Mouse (Mus musculus) heart, embryonic 16.5 days (tissue): ENCODE results near the gene Pdgfd. TPM values are rescaled to one million over a fixed set of nuclear protein-coding genes. Genes with fewer than 3 reads are reported as not detected.

Experiments used
- ATAC-seq: fragments of 200-750 bp; cut with Nextera tagmentation; replicated peaks from 2 replicates; pipeline ENCODE4 v1.8.0; 2017; ENCODE audit warnings: moderate number of reproducible peaks; ENCODE audit not compliant: insufficient read depth, low FRiP score; ENCODE audit errors: extremely low read depth
- H3K27ac ChIP-seq: fragments of 300-500 bp; sonication (generic); 2 replicates; pipeline ENCODE4 v1.5.1; 2014; ENCODE audit warnings: mild to moderate bottlenecking, low read length, control low read depth, moderate library complexity
- H3K27me3 ChIP-seq: fragments of 300-500 bp; sonication (generic); 2 replicates; pipeline ENCODE4 v1.6.1; 2014; ENCODE audit warnings: low read length, mixed read lengths; ENCODE audit not compliant: control insufficient read depth, insufficient read depth
- H3K36me3 ChIP-seq: fragments of 300-500 bp; sonication (generic); 2 replicates; pipeline ENCODE4 v1.6.1; 2014; ENCODE audit not compliant: control insufficient read depth, insufficient read depth
- H3K4me1 ChIP-seq: fragments of 300-500 bp; sonication (generic); 2 replicates; pipeline ENCODE4 v1.6.1; 2014; ENCODE audit warnings: low read length, mixed read lengths; ENCODE audit not compliant: control insufficient read depth, insufficient read depth
- H3K4me2 ChIP-seq: fragments of 300-500 bp; sonication (generic); 2 replicates; pipeline ENCODE4 v1.6.1; 2014; ENCODE audit warnings: low read depth, mild to moderate bottlenecking, control low read depth, low read length
- H3K4me3 ChIP-seq: fragments of 300-500 bp; sonication (generic); 2 replicates; pipeline ENCODE4 v1.5.1; 2014; ENCODE audit warnings: mild to moderate bottlenecking, control low read depth, low read length
- H3K9ac ChIP-seq: fragments of 300-500 bp; sonication (generic); 2 replicates; pipeline ENCODE4 v1.6.1; 2014; ENCODE audit warnings: low read length, control low read depth
- H3K9me3 ChIP-seq: fragments of 300-500 bp; sonication (generic); replicated peaks from 2 replicates; pipeline ENCODE4 v1.6.1; 2016; ENCODE audit warnings: low read length; ENCODE audit not compliant: control insufficient read depth
- WGBS: fragments of 180-500 bp; shearing (Covaris S2); extraction: QIAGEN DNeasy Blood & Tissue Kit; methylation state at CpG from one replicate; pipeline ENCODE4 v1.1.7; 2014; 5-methylcytosine and 5-hydroxymethylcytosine counted together
- polyA plus RNA-seq: library from polyadenylated mRNA; unstranded; fragments of >200 nt; fragmentation: Nextera tagmentation; extraction: Ambion mirVana; gene quantifications from 2 replicates; pipeline ENCODE4 v1.2.1, GENCODE M21; 2015

Pdgfd gene
- polyA plus RNA-seq, 1 experiment from 2014 or later, result 8.0 TPM

DNA sequence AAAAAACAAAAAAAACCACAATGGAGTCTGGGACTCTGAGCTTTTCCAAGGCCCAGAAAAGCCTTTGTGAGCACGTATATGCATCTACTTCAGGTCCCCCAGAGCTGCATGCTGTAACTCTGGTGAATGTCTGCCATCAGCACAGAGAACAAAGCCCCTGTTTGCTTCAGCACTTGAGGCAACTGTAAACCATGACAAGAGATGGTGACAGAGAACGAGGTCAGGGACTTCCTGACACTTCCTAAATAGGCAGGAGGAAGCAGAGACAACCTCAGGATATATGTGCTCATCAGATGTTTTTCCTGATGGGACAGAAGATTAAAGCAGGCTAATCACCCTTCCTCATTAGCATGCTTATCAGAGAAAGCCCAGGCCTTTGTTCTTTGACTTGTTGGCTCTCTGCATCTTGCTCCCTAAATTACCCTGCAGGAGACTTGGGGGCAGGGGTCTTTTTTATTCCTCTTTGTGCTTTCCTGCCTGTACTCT lies 120.9 kb downstream of the Pdgfd start:
- Histone ChIP-seq H3K27me3 (no peaks in the 10 kb centered on the region), H3K9me3 (no peaks in the 10 kb centered on the region), H3K4me2 (no peak overlapping the region), H3K9ac (no peak overlapping the region), H3K27ac (no peak overlapping the region), H3K36me3 (no peaks in the 10 kb centered on the region), H3K4me3 (no peak overlapping the region), H3K4me1 (peaks cover 3% of the 10 kb centered on the region; the same call in 1 of the 2 replicates)
- no peak for ATAC-seq
- 17% methylated on average over 2 of the region's 2 CpGs for WGBS

- Histone ChIP-seq H3K9ac (no peak overlapping the region), H3K36me3 (no peaks in the 10 kb centered on the region), H3K4me1 (no peaks in the 10 kb centered on the region), H3K27ac (no peak overlapping the region), H3K27me3 (no peaks in the 10 kb centered on the region), H3K4me2 (no peak overlapping the region), H3K4me3 (no peak overlapping the region), H3K9me3 (no peaks in the 10 kb centered on the region)
- WGBS, result 72% methylated on average over 2 of the region's 2 CpGs
- no peak for ATAC-seq
These were observed 130.2 kb downstream of the Pdgfd start for GRCm38 (mm10) chr9:6298547-6298946.

DNA sequence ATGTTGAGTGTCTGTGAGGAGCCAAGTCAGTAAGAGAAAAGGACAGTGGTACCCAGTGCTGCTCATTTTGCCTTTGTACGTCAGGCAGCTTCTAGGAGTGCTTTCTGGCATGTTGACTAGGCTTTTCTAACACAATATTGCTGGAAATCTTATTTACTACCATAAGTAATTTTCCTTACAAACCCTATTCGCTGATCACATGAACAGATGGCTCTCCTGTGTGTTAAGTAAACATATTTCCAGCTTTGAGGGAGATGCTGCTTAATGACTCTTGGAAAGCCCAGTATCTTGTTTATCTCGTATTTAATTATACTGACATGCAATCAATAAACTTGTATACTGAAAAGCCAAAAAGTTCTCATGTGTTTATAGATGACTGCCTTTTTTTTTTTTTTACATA lies 133.7 kb downstream of the Pdgfd start:
- ATAC-seq, result no peak
- 75% methylated on average over 3 of the region's 3 CpGs for WGBS

DNA sequence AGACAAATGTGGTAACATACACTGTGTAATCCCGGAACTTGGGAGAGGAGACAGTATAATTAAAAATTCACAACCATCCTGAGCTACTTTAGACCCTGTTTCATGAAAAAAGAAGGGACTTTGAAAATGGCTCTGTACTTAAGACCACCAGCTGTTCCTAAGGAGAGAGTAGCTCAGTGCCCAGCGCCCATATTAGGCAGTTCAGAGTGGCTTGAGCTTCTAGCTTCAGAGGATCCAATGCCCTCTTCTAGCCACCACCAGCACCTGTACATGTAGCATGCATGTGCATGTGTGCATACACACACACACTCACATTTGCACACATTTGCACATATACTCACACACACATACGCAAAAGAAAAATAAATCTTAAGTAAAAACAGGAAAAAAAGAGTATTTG lies 136.2 kb downstream of the Pdgfd start:
- H3K4me1 ChIP-seq, result no peaks in the 10 kb centered on the region
- H3K27ac ChIP-seq, result no peak overlapping the region
- H3K9me3 ChIP-seq, result no peaks in the 10 kb centered on the region
- H3K27me3 ChIP-seq, result no peaks in the 10 kb centered on the region
- H3K36me3 ChIP-seq, result no peaks in the 10 kb centered on the region
- 85% methylated on average over 3 of the region's 3 CpGs for WGBS
- no peak overlapping the region for H3K9ac ChIP-seq
- H3K4me2 ChIP-seq, result no peak overlapping the region
- ATAC-seq, result no peak
- no peak overlapping the region for H3K4me3 ChIP-seq

More for the DNA sequence above, 133.7 kb downstream of the Pdgfd start:
- Histone ChIP-seq H3K9me3 (no peaks in the 10 kb centered on the region), H3K9ac (no peak overlapping the region), H3K4me3 (no peak overlapping the region), H3K27ac (no peak overlapping the region), H3K27me3 (no peaks in the 10 kb centered on the region), H3K4me2 (no peak overlapping the region), H3K4me1 (no peaks in the 10 kb centered on the region), H3K36me3 (no peaks in the 10 kb centered on the region)

DNA sequence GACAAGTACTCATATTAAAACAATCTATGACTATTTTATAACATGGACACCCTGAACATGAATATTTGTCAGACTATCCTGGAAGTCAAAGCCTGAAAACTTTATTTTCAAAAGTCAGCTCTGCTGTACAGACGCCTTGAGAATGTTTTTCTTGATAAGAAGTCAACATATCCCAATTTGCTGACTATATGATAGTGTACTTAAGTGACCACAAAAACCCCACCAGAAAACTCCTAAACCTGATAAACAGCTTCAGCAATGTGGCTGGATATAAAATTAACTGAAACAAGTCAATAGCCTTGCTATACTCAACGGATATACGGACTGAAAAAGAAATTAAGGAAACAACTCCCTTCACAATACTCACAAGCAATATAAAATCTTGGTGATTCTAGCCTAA lies 137.5 kb downstream of the Pdgfd start:
- Histone ChIP-seq H3K9me3 (no peaks in the 10 kb centered on the region), H3K27ac (no peak overlapping the region), H3K9ac (no peak overlapping the region), H3K36me3 (no peaks in the 10 kb centered on the region), H3K4me1 (no peaks in the 10 kb centered on the region), H3K4me2 (no peak overlapping the region), H3K27me3 (no peaks in the 10 kb centered on the region), H3K4me3 (no peak overlapping the region)
- 83% methylated on average over 3 of the region's 3 CpGs for WGBS
- no peak for ATAC-seq

DNA sequence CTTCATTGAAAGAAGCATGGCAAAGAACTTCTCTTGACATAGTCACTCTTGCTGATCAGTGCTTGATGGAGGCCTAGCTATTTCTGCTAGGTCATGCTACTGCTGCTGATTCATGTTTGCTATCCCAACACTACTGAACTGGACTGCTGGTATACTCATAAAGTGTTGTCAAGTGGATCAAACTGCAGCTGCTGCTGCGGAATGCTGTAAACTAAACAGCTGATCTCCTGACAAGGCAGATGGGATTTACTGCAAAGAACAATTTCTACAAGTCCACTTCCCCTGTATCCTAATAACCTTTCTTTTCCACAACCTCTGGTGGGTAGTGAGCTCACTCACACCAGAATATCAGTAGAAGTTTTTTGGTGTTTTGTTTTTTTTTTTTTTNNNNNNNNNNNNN lies 148.7 kb downstream of the Pdgfd start:
- Histone ChIP-seq H3K4me3 (no peak overlapping the region), H3K36me3 (no peaks in the 10 kb centered on the region), H3K27ac (no peak overlapping the region), H3K4me2 (no peak overlapping the region), H3K9me3 (no peaks in the 10 kb centered on the region), H3K27me3 (no peaks in the 10 kb centered on the region), H3K9ac (no peak overlapping the region), H3K4me1 (no peaks in the 10 kb centered on the region)
- ATAC-seq, result no peak
- WGBS, result 88% methylated on average over 1 of the region's 1 CpGs

DNA sequence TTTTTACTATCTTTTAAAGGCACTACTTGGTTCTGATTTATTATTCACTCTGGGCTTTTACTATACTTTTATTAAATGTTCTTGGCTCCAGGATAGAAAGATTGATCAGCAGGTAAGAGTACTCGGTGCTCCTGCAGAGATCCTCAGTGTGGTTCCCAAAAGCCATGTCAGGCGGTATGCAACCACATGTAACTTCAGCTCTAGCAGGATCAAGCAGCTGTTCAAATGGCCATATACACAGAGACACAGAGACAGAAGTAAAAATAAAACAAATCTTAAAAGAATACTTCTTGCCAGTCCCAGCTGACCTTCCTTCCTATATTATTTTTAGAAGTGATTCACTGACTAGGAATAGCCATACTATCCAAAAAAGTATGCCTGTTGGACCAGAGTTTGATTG lies 157.0 kb downstream of the Pdgfd start:
- no peaks in the 10 kb centered on the region for H3K27me3 ChIP-seq
- WGBS, result 76% methylated on average over 2 of the region's 2 CpGs

GRCm38 (mm10) chr9:6333499-6333898 lies 165.1 kb downstream of the Pdgfd start:
- 65% methylated on average over 1 of the region's 1 CpGs for WGBS
- Histone ChIP-seq H3K27ac (no peak overlapping the region), H3K4me3 (no peak overlapping the region), H3K9me3 (no peaks in the 10 kb centered on the region), H3K4me2 (no peak overlapping the region), H3K9ac (no peak overlapping the region), H3K36me3 (no peaks in the 10 kb centered on the region), H3K27me3 (no peaks in the 10 kb centered on the region), H3K4me1 (no peaks in the 10 kb centered on the region)
- no peak for ATAC-seq

More for the DNA sequence above, 157.0 kb downstream of the Pdgfd start:
- Histone ChIP-seq H3K9ac (no peak overlapping the region), H3K4me1 (no peaks in the 10 kb centered on the region), H3K27ac (no peak overlapping the region), H3K4me3 (no peak overlapping the region), H3K4me2 (no peak overlapping the region), H3K36me3 (no peaks in the 10 kb centered on the region), H3K9me3 (no peaks in the 10 kb centered on the region)
- ATAC-seq, result no peak

DNA sequence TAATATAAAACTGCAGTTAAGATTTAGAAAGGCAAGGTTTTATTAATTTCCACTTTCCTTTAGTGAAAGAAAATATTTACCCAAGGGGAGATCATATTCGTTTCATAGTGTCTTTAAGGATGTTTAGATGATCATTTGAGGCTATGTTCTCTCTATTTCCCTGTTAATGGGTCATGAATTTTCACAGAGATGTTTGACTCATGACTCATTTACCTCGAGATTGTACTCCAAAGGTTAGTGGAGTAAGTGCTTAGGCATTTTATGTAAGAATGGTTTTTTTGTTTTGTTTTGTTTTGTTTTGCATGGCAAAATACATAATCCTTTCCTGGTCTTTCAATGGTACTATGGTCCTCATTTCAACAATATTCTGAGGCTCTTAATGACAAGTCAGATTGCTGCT lies 167.9 kb downstream of the Pdgfd start:
- H3K4me1 ChIP-seq, result no peaks in the 10 kb centered on the region
- no peak overlapping the region for H3K9ac ChIP-seq
- no peaks in the 10 kb centered on the region for H3K27me3 ChIP-seq
- no peaks in the 10 kb centered on the region for H3K9me3 ChIP-seq
- no peak overlapping the region for H3K4me2 ChIP-seq
- H3K4me3 ChIP-seq, result no peak overlapping the region
- 46% methylated on average over 2 of the region's 2 CpGs for WGBS
- ATAC-seq, result no peak
- no peaks in the 10 kb centered on the region for H3K36me3 ChIP-seq
- no peak overlapping the region for H3K27ac ChIP-seq

- 85% methylated on average over 2 of the region's 2 CpGs for WGBS
- H3K4me2 ChIP-seq, result no peak overlapping the region
- no peak overlapping the region for H3K4me3 ChIP-seq
- ATAC-seq, result no peak
- no peaks in the 10 kb centered on the region for H3K36me3 ChIP-seq
- H3K9ac ChIP-seq, result no peak overlapping the region
- no peak overlapping the region for H3K27ac ChIP-seq
- H3K9me3 ChIP-seq, result no peaks in the 10 kb centered on the region
- H3K27me3 ChIP-seq, result no peaks in the 10 kb centered on the region
- no peaks in the 10 kb centered on the region for H3K4me1 ChIP-seq
These were observed 169.5 kb downstream of the Pdgfd start for GRCm38 (mm10) chr9:6337891-6338290.
